Mouse (Mus musculus): Measurements from ENCODE around the gene Cd69.

The Cd69 gene

DNA sequence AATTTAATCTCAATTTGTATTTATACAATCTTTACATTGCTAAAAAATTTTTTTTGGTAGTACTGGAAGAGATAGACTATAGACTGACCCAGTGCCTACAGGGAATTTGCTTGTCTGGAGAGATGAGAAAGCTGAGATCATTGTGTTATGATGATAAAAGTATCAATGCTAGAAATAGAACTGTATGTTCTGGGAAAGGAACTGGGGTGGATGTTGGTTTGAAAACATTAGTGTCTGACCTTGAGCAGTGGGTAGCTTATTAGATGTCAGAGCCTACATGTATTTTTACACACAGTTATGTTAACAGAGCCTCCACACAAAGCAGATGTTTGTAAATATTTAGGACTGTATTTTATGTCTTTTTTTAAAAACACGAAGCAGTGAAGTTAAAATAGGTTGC lies 51.1 kb downstream of the Cd69 start:
- no peak for DNase-seq (ENCODE audit: low spot score)

DNA sequence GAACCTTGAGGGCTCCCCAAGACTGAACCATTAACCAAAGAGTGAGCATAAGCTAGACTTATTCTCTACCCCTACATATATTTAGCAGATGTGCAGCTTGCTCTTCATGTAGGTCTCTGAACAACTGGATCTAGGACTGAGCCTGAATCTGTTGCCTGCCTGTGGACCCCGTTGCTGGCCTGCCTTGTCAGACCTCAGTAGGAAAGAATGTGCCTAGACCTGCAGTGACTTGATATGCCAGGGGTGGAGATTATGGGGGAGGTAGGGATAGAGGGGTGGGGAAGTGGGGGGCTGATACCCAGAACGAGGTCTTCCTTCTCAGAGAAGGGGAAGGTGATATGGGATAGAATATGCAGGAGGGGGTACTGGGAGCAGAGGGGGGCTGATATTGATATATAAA lies 51.6 kb downstream of the Cd69 start:
- DNase-seq (ENCODE audit: low spot score) = no peak

GRCm38 (mm10) chr6:129222188-129222800 lies 52.9 kb downstream of the Cd69 start:
- DNase-seq (ENCODE audit: low spot score) = no peak

GRCm38 (mm10) chr6:129221053-129221452 lies 54.2 kb downstream of the Cd69 start:
- DNase-seq (ENCODE audit: low spot score) = no peak

- no peak for DNase-seq (ENCODE audit: low spot score)
These were observed 55.2 kb downstream of the Cd69 start for GRCm38 (mm10) chr6:129219897-129220517.

GRCm38 (mm10) chr6:129218191-129218696 lies 57.0 kb downstream of the Cd69 start:
- DNase-seq (ENCODE audit: low spot score) = no peak
